Mouse (Mus musculus) ovary, postnatal 10 days (tissue): ENCODE results near the gene Tsen54.
"Not testable (repeated sequence)": the region's sequence is repeated elsewhere in the genome, so short reads cannot be mapped to it uniquely, and the experiment has no call there.

Source experiments
- DNase-seq: peaks from one replicate; pipeline ENCODE4 v3.0.0; 2022; ENCODE audit warnings: low spot score

Gene Tsen54

GRCm38 (mm10) chr11:115829036-115829435 lies 14.5 kb downstream of the Tsen54 start:
- DNase-seq = no peak

- DNase-seq = no peak
Measured at GRCm38 (mm10) chr11:115830550-115831325, 16.2 kb downstream of the Tsen54 start.

- no peak for DNase-seq
Measured at GRCm38 (mm10) chr11:115831518-115831917, 17.0 kb downstream of the Tsen54 start.

GRCm38 (mm10) chr11:115832064-115832463 lies 17.5 kb downstream of the Tsen54 start:
- DNase-seq = no peak

- no peak for DNase-seq
Measured at GRCm38 (mm10) chr11:115832523-115832922, 18.0 kb downstream of the Tsen54 start.

- no peak for DNase-seq
Measured at GRCm38 (mm10) chr11:115833021-115833513, 18.5 kb downstream of the Tsen54 start.

- DNase-seq = no peak
Measured at GRCm38 (mm10) chr11:115834033-115834432, 19.5 kb downstream of the Tsen54 start.

GRCm38 (mm10) chr11:115836656-115837395 lies 22.3 kb downstream of the Tsen54 start:
- no peak for DNase-seq

GRCm38 (mm10) chr11:115837606-115838345 lies 23.3 kb downstream of the Tsen54 start:
- DNase-seq = no peak

- no peak for DNase-seq
Measured at GRCm38 (mm10) chr11:115838895-115839311, 24.4 kb downstream of the Tsen54 start.

- DNase-seq = no peak
Measured at GRCm38 (mm10) chr11:115839732-115840131, 25.2 kb downstream of the Tsen54 start.

GRCm38 (mm10) chr11:115841044-115841443 lies 26.5 kb downstream of the Tsen54 start:
- no peak for DNase-seq

GRCm38 (mm10) chr11:115841961-115842550 lies 27.5 kb downstream of the Tsen54 start:
- no peak for DNase-seq

- no peak for DNase-seq
Measured at GRCm38 (mm10) chr11:115843141-115843890, 28.8 kb downstream of the Tsen54 start.

GRCm38 (mm10) chr11:115843891-115844239 lies 29.3 kb downstream of the Tsen54 start:
- DNase-seq = no peak

GRCm38 (mm10) chr11:115844240-115844639 lies 29.7 kb downstream of the Tsen54 start:
- DNase-seq = no peak

- no peak for DNase-seq
Measured at GRCm38 (mm10) chr11:115845819-115846218, 31.3 kb downstream of the Tsen54 start.

GRCm38 (mm10) chr11:115854674-115855073 lies 40.1 kb downstream of the Tsen54 start:
- no peak for DNase-seq

GRCm38 (mm10) chr11:115857146-115857545 lies 42.6 kb downstream of the Tsen54 start:
- not testable (repeated sequence) for DNase-seq

- DNase-seq = no peak
Measured at GRCm38 (mm10) chr11:115857936-115858335, 43.4 kb downstream of the Tsen54 start.

GRCm38 (mm10) chr11:115858354-115858753 lies 43.8 kb downstream of the Tsen54 start, which contains the start of gene Myo15b:
Gene Myo15b, plus strand, starts transcription at chr11:115858406.
- no peak for DNase-seq
